Mouse (Mus musculus) kidney, postnatal 4 days (tissue): ENCODE data around the gene Gm9945.

Experiments used
- DNase-seq, 2 experiments: peaks; one replicate each; pipeline ENCODE4 v3.0.0; 2021; ENCODE audit warnings: mixed read lengths in 2 of 2

The Gm9945 gene

GRCm38 (mm10) chr11:53463551-53464424, 16.2 kb upstream of the Gm9945 start:
- peak; percentile 48 to 54 for DNase-seq

GRCm38 (mm10) chr11:53466231-53466971, 13.6 kb upstream of the Gm9945 start:
- DNase-seq: peak; percentile 91 to 92

GRCm38 (mm10) chr11:53469294-53469967, 10.5 kb upstream of the Gm9945 start:
- DNase-seq: no peak

GRCm38 (mm10) chr11:53469968-53470695, 9.8 kb upstream of the Gm9945 start, which contains the start of gene Gm9837:
Gm9837 (minus strand) TSS chr11:53470479.
- peak; percentile 95 for DNase-seq

- DNase-seq: no peak
Measured at GRCm38 (mm10) chr11:53472709-53473108, 7.3 kb upstream of the Gm9945 start.

- no peak for DNase-seq
Measured at GRCm38 (mm10) chr11:53475620-53476019, 4.3 kb upstream of the Gm9945 start.

- no peak for DNase-seq
Measured at GRCm38 (mm10) chr11:53477833-53478232, 2.1 kb upstream of the Gm9945 start.

- peak; percentile 33 to 54 for DNase-seq
Measured at GRCm38 (mm10) chr11:53478383-53479170, 1.4 kb upstream of the Gm9945 start.

GRCm38 (mm10) chr11:53479171-53479782, 689 bp upstream of the Gm9945 start:
- peak; percentile 20 to 44 for DNase-seq

GRCm38 (mm10) chr11:53481088-53481730, 1.2 kb downstream of the Gm9945 start:
- no peak for DNase-seq

- DNase-seq: no peak
Measured at GRCm38 (mm10) chr11:53483159-53483891, 3.4 kb downstream of the Gm9945 start.

GRCm38 (mm10) chr11:53485719-53486118, 5.8 kb downstream of the Gm9945 start:
- no peak for DNase-seq

- no peak for DNase-seq
Measured at GRCm38 (mm10) chr11:53486351-53486750, 6.4 kb downstream of the Gm9945 start.

GRCm38 (mm10) chr11:53486822-53487594, 7.0 kb downstream of the Gm9945 start:
- DNase-seq: peak; percentile 76 to 85

- DNase-seq: no peak
Measured at GRCm38 (mm10) chr11:53489007-53489406, 9.0 kb downstream of the Gm9945 start.

GRCm38 (mm10) chr11:53489421-53489820, 9.5 kb downstream of the Gm9945 start:
- no peak for DNase-seq

GRCm38 (mm10) chr11:53491954-53492401, 12.0 kb downstream of the Gm9945 start:
- no peak for DNase-seq

- no peak for DNase-seq
Measured at GRCm38 (mm10) chr11:53493243-53493955, 13.4 kb downstream of the Gm9945 start.
